Mouse (Mus musculus) gastrocnemius, postnatal 25 days (tissue): ENCODE results near the gene Gjc1. TPM values are rescaled to one million over a fixed set of nuclear protein-coding genes. Genes with fewer than 3 reads are reported as not detected.

Experiments
- DNase-seq: peaks from one replicate; pipeline ENCODE4 v3.0.0; 2022
- long read RNA-seq, 2 experiments: library from polyadenylated mRNA; stranded (forward); transcript quantifications; one replicate each; pipeline ENCODE4 v2.0.0; 2021
- total RNA-seq, 2 experiments: library from RNA; stranded (reverse); gene quantifications; 1 replicate in 1 of 2; 2 replicates in 1 of 2; pipeline ENCODE4 v1.2.3; 2021

Gene Gjc1
- 1 to 10 TPM; 5.2 to 7.3 TPM for total RNA-seq
- long read RNA-seq, experiment 1, transcript Gjc1-201 (3 exons, 1,903 nt), result major isoform, 7 of 8 reads
- long read RNA-seq, experiment 1, partial matches to known transcripts, result 0 of 8 reads
- long read RNA-seq, experiment 1, other reads (novel, unspliced or antisense), result 0 of 8 reads
- long read RNA-seq, experiment 2, transcript Gjc1-201 (3 exons, 1,903 nt), result major isoform, 6 of 9 reads
- long read RNA-seq, experiment 2, partial matches to known transcripts, result 0 of 9 reads
- long read RNA-seq, experiment 2, other reads (novel, unspliced or antisense), result 1 of 9 reads

DNA sequence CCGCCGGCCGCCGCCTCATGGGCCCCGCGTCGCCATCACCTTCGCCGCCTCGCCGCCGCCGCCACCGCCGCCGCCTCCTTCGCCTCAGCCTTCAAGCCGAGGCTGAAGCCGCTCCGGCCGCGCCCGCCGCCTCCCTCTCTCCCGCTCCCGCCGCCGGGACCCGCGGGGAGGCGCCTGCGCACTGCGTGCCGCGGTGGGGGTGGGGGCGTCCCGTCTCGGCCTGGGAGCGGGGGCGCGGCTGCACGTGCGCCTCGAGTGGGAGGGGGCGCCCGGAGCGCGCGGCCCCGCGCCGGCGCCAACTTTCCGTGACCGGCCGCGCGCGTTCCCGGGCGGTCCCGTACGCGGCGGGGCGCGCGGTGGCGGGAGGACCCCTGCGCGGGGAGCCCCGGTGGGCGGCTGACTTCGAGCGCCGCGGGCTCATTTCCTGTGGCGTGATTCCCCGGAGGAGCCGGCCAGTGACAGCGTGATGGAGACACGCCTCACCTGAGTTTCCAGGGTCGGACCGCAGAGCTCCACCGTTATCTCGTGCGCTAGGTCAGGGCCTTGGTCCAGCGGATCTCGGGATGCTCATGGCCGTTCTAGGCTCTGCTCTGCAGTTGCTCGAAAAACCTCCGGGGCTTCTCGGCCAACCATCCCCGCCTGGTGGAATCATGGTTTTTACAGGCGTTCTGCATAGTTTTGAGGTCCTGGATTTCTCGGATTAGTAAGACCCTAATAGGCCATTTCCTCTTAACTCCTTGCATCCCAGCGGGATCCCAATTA is at the start of gene Gjc1:
Gjc1 (minus strand) TSS at position 680 of the 762 bp plus-strand sequence.
- peak; percentile 71 for DNase-seq

DNA sequence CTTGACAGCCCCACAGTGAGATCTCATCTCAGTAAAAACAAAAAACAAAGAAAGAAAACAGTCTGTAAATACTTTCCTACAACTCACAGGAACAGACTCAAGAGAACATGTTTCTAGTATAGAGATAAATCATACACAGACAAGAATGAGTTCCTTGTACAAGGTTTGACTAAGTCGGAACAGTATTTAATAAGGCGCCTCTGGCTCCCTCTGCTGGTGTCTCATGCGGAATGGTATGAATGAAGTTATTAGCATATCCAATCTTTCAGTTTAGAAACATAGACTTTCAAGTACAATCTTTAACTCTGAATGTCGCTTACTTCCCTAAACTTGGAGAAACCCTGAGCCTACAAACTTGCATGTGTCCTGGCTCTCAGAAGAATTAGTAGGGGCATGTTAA is 44.8 kb upstream of the Gjc1 start:
- DNase-seq, result no peak

DNA sequence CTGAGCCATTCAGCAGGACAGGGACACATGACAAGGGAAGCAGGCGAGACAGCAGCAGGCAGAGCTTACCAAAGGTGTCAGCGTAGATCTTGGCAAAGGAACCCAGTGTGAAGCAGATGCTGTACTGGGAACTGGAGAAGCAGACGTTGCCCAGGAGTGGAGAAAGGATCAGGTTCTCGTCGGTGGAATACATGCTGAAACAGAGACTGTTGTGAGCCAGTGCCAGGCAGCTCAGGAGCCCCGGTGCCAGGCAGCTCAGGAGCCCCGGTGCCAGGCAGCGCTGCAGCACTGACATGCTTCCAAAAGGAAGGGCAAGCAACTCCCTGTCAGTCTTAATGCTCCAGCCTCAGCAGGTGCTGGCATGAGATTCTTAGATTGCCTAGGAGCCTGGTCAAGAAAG is 40.4 kb upstream of the Gjc1 start:
- peak; percentile 75 for DNase-seq

DNA sequence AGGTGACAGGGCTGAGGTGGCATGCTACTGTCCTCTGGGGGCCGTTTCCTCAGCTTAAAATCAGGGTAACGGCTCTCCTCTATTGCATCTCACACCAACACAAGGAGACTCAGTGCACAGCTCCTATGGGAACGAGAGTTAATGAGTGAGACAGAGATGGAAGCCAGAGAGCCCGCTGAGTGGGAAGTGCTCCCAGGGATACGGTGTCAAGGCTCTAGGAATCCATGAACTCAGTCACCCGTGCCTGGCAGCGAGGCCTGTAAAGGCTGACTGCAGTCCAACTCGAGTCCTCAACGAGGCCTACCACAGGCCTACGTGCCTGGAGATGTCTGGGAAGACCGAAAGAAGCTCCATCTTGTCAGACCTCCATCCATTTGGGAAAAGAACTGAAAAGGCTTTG is 39.5 kb upstream of the Gjc1 start:
- peak; percentile 33 for DNase-seq

DNA sequence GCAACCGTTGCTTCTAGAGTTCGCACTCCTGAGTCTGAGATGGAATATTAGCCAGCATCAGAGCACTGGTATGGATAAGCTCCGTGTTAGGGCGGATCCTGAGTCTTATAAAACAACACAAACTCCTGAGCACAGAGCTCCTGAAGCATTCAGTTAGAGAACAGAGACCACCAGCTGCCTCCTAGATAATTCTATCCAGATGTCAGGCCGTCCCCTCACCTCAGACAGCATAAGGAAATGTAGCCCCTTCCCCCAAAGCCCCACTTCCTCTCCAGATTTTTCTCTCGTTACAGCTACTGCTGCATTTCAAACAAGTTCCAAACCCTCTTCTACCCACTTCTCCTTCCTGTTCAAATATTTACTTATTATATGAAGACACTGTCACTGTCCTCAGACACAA is 36.4 kb upstream of the Gjc1 start:
- DNase-seq, result no peak

DNA sequence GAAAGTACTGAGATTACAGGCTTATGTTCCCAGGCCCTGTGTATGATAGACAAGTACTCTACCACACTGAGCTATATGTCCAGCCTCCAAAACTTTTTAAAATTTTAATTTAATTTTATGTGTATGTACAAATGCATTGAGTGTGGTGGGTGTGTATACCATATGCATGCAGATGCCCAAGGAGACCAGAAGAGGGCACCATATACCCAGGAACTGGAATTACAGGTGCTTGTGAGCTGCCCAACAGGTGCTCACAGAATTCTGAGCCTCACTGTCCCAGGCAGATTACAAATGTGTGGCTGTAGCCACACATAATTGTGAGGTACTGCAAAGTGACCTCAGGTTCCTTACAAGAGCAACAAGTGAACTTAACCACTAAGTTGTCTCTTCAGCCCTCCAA is 34.3 kb upstream of the Gjc1 start:
- no peak for DNase-seq

DNA sequence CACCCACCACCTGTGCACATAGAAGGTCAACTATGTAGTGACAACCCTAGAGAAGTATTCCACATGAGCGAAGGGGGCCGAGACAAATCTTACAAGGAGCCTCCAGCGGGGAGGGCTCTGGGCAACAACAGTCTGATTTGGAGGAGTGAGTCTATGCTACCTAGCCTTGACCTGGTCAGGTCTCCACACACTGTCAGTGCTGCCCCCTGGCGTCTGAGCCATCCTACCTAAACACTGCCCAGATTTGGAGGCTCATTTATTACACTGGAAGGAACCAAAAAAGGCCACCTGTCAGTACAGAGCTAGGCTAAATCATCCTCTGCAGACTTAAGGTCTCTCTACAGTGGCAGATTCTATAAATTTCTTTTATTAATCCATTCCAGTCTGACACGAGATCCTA is 32.4 kb upstream of the Gjc1 start:
- DNase-seq, result peak; percentile 38

DNA sequence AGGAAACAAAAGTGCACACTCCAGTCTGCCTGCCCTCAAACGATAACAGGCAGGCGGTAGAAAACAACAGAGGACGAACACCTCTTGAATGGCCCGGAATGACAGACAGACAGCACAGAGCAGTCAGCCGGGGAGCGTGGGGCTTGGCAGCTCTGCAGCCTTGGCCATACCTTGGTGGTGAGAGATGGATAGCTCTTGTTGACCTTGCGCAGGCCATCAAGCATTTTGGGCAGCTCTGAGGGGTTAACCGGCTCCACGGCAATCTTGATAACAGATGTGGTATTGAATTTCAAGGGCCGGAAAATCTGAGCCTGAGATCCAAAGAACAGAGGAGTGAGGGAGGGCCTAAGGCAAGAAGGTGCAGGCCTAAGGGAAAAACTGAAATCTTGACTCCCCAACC is 26.4 kb upstream of the Gjc1 start:
- no peak for DNase-seq

DNA sequence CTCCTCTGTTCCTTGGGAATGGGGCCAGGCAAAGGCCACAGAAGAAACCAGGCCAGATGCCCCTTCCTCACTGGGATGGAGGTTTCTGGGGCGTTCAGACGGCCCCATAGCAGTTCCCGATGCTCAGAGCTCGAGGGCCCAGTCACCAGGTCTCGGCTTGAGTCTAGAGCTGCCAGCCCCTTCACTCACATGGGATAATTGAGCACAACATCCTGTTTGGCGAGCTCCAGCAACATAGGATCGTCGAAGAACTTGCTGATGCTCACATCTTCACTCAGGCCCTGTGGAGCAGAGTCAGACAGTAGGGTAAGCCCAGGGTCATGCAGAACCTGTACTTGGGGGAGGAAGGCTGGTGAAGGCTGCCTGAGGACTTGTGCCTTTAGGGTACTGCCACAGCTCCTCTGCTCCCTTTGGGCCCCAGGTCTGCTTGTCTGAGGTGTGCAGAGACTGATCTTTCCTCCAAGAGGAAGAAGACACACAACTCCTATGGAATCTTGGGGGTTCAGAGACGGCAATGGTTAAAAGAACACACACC is 19.2 kb upstream of the Gjc1 start:
- DNase-seq, result no peak

DNA sequence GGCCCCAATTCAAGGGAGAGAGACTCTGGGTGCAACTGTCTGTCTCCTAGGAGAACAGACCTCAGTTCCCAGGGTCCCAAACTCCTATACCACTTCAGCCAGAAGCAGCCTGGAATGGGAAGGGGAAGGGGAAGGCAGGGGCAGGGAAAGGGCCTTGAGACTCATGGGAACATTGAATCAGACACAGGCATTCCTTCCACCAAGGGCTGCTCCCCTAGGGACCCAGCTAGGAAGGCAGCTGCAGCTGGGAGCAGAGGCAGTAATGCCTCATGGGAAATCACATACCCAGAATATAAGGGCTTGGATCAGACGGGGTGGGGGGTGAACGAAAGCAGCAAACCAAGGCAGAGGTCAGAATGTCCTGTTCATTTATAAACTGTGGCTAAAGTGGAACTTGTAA is 18.6 kb upstream of the Gjc1 start:
- DNase-seq, result peak; percentile 61

DNA sequence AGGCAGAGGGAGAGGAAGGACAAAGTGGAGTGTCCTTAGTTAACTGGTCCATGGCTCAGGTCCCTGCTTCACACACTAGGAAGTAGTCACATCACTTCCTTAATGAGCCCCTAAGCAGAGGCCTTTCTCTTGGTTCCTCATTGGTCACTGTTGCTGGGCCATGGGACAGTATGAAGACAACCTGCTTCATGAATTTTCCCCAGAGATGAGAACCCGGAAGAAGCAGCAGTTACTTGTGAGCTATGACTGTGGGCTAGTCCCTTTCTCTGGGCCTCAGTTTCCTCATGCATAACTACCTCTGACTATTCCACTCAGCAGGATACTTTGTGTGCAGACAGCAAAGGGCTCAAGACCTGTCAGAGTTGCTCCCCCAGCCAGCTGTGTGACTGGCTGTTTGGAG is 17.9 kb upstream of the Gjc1 start:
- no peak for DNase-seq

DNA sequence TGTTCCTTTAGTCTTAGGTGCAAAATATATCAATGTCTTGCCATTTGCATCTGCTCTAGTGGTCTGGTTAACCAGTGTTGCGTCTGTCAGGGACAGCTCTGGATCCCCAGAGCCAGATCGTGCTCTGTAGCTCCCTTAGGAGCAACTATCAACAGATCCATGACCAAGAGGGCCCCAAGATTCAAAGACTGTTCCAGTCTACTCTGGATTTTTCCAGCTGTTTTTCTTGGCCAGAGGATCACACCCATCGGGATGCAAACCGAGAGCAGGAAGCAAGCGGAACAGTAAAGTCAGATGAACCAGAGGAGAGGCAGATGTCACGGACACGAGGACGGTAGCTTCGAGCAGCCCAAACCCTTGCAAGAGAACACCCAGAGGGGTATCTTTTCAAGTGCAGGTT is 16.6 kb upstream of the Gjc1 start:
- no peak for DNase-seq

DNA sequence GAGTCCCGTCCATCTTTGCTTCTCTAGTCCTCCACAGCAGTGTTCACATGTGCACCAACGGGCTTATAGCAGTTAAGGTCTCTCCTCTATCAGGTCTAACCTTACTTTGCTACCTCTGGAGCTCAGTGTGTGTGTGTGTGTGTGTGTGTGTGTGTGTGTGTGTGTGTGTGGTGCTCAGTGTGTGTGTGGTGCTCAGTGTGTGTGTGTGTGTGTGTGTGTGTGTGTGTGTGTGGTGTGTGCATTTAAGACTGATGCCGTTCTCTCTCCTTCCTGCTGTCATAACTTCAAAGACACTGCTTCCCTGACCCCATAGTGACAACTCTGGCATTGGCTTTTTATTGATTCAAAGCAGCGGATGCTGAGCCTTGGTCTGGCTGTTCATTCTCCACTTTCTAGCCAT is 16.0 kb upstream of the Gjc1 start, which contains the start of gene Higd1b:
Higd1b (plus strand) TSS at position 301 of the 400 bp plus-strand sequence.
- DNase-seq, result no peak

DNA sequence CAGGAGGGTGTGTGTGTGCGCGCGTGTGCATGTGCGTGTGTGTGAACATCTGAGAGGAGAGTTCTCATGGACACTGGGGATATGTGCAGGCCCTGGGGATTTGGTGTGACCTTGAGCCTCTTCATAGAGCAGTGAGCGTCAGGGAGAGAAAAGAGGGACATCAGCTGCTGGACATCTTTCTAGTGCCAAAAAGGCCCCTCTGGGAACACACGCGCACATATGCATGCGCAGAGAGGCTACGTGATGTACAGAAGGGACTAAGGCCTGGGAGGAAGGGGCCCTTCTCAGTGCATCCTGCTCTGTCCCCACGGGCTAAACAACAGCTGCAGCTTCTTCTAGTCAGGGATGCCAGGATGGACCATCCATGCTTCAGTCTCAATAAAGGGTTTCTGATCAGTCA is 14.7 kb upstream of the Gjc1 start:
- DNase-seq, result peak; percentile 57

DNA sequence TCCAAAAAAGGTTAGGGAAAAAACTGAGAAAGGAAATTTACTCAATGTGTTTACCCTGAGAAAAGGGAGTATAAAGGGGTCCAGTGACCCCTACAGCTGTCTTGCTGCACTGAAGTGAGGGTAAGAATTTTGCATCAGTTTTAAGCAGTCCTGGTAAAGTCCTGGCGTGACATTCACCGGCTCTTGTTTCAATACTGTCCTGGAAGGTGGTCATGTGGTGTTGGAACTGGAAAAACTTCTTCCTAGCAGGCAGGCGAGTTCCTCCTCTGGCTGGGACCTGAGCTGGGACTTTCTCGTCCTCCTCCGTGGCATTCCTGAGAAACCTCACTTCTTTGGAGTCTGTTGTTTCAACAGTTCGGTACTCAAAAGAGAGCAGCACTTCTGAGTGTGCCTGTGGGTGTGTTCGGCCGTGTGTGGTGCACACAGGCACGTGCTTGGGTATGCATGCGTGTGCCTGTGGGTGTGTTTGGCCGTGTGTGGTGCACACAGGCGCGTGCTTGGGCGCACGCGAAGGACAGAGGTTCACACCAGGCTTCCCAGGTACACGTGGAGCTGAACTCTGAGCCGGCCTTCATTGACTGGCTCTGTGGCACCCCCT is 13.3 kb upstream of the Gjc1 start:
- DNase-seq, result no peak

DNA sequence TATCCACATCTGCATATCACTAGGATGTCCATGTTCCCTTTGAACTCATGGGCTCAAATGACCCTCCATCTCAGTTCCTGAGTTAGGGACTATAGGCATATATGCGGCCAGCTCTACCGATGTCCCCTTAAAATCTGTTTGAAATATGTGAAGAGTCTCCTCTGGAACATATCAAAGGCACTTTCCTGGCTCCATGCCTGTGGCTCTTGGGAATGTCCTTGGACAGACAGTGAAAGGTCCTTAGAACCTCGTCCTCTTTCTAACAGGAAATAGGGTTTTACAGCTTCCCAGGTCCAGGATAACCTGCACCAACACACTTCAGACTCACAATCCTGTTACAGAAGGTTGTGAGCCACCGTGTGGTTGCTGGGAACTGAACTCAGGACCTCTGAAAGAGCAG is 10.8 kb upstream of the Gjc1 start:
- DNase-seq, result no peak

DNA sequence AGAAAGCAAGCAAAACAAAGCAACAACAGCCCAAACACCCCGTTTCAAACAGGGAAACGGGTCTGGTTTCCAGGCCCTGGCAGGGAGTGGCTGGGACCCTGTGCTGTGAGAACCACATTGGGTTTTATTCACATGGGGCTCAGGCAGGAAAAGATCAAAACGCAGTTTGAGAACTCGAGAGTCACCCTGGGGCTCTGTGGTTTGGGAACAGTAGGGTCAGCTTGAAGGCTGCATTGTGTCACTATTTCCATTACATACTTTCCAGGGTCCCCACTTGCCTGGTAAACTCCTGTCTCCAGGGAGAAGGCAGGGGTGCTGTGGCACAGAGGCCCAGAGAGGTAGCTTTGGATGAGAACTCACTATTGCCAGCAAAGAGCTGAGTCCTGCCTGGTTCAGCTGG is 7.6 kb upstream of the Gjc1 start:
- DNase-seq, result no peak

DNA sequence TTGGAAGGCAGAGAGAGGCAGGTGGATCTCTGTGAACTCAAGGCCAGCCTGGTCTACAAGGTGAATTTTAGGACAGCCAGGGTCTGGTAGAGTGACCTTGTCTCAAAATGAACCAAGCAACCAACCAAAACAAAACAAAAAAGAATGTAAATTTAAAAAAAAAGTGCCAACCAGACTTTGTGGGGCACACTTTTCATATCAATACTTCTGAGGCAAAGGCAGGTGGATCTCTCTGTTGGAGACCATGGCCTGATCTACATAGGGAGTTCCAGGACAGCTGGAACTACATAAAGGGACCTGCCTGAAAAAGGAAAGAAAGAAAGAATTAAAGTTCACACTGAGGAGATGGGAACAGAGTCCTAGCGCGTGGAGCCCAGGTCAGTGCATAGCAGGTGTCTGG is 7.0 kb upstream of the Gjc1 start:
- no peak for DNase-seq

DNA sequence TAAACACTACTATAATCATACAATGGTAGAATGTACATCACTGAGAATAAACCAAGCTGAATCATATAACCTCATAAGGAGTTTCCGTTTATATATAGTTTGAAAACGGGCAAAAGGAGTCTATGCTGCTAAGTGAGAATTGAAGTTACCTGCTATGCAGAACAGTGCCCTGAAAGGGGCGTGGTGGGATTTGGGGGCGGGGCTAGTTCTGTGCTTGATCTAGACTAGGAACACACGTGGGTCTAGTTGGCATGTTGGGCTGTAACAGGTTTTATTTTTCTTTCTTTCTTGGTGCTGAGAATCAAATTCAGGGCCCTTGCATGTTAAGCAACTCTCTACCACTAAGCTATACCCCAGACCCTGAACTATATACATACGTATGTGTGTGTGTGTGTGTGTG is 1.7 kb upstream of the Gjc1 start:
- no peak for DNase-seq

DNA sequence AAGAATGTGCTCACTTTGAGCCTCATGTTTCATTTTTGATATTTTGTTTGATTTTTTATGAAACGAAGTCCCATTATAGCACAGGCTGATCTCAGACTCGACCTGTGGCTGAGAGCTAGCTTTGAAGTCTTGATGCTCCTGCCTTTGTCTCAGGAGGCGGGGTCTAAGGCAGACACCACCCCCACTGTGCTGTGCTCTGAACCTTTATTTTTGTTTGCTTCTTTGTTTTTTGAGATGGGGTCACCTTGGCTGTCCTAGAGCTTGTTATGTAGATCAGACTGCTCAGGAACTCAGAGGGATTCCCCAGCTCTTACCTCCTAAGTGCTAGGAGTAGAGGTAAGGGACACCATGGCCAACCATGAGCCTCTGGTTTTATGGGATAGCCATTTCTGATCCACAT is 932 bp upstream of the Gjc1 start:
- DNase-seq, result no peak

DNA sequence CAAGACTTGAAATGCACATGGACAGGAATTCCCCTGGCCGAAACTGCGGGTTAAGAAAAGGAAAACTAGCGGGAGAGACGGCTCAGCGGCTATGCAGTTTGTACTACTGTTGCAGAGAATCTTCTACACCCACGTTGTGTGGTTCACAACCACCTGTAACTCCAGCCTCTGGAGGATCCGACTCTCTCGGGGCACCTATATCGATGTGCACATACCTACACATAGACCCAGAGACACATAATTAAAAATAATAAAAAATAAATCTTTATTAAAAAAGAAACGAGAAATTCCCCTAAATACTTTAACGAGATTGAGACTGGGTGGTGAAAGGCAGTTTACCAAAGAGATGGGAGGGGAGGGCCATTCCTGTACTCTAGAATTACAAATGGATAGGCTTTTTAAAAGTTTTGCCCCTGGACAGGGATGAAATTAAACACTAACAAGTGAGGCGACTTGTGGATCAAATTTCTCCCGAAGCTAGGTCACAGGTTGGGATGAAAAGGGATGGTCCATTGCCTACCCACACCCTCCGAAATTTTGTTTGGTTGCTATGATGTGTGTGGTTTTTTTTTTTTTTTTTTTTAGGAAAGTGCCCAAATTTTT is 384 bp upstream of the Gjc1 start:
- no peak for DNase-seq

DNA sequence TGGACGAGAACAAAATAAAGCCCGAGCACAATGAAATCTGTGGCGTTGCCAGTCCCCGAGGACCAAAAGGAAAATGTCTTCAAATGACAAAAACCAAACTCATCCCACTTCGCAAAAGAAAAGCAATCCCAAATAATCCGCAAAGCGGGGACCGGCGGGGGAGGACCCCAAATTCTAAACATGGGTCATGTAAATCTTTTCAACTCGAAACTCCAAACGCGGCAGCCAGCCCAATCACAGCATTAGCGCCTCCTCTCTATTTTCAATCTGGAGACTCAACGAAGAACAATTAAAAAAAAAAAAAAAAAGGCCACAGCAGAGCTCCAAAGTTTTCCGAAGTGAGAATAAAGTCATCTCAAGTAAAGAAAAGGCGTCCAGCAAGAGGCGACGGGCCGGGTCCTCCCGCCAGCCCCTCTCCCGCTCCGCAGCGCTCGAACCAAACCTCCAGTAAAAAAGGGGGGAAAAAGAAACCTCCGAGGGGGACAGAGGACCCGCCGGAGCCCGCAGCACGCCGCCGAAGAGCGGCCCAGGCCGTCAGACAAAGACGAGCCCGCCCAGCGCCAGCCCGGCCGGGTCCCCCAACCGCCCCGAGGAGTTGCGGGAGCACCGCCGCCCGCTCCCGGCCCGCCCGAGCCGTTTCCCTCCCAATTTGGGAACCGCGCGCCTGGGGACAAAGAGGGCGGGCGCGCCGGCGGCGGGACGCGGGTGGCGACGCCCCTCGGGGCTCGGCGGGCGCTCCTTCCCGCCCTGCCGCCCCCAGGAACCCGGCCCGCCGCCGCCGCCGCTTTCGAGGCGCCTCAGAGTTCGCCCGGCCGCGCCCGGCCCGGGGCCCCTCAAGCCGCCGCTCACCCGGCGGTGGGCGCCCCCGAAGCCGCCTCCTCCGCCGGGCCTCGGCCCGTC is 1.1 kb downstream of the Gjc1 start:
- DNase-seq, result no peak
